Mouse (Mus musculus): ENCODE measurements around the gene Myo15. TPM values are rescaled to one million over a fixed set of nuclear protein-coding genes. Genes with fewer than 3 reads are reported as not detected.
A peak's percentile ranks its signal among the peaks of the same experiment; 100 is the strongest.

Gene Myo15
- polyA plus RNA-seq, 1 experiment from 2014 or later: 0.26 TPM

DNA sequence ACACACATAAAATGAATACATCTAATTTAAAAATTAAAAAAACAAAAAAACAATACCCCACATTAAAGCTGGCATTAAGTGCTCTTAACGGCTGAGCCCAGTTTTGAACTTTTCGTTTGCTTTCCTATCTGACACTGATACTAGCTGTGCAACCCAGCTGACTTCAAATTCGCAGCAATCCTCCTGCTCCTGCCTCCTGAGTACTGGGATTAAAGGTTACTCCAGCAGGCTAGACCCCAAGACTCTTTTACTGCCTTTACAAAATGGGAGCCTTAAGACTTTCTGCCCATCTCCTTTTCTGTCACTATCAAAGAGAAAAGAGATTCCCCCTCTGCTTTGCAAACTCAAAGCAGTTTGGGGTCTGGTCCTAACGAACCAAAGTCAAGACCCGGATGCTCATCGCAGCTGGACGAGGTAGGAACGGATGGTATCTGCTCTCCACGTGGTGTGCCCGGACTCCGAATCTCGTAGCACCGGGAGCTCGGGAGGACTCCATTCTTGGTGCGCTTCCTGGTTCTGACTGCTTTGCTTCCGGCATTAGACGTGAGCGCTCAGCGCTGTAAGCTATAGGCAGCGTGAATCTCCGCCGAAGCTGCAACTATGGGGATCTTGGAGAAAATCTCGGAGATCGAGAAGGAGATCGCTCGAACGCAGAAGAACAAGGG is 14.9 kb upstream of the Myo15 start, which contains the start of gene Drg2:
TSS of gene Drg2 (plus strand) at position 512 of the 665 bp plus-strand sequence.
- peaks cover 24% of the 10 kb centered on the region for H3K4me1 ChIP-seq
- peak within 1 kb of the TSS; percentile 66 for H3K27ac ChIP-seq
- peak within 1 kb of the TSS; percentile 73 for H3K4me3 ChIP-seq
- peak; percentile 89 for ATAC-seq
- peak within 1 kb of the TSS; percentile 79 for H3K9ac ChIP-seq
- WGBS (ENCODE audit: insufficient replicate concordance): 4% methylated on average over 27 of the region's 27 CpGs
- peaks cover 14% of the 10 kb centered on the region; the same call in 1 of the 2 replicates for H3K27me3 ChIP-seq (replicated peaks)
- H3K9me3 ChIP-seq (replicated peaks): no peaks in the 10 kb centered on the region
- H3K36me3 ChIP-seq: peaks cover 35% of the 10 kb centered on the region
- peak within 1 kb of the TSS; percentile 80 for H3K4me2 ChIP-seq

GRCm38 (mm10) chr11:60454745-60455087 is 14.4 kb upstream of the Myo15 start:
- H3K9ac ChIP-seq: peak overlapping the region; percentile 79

DNA sequence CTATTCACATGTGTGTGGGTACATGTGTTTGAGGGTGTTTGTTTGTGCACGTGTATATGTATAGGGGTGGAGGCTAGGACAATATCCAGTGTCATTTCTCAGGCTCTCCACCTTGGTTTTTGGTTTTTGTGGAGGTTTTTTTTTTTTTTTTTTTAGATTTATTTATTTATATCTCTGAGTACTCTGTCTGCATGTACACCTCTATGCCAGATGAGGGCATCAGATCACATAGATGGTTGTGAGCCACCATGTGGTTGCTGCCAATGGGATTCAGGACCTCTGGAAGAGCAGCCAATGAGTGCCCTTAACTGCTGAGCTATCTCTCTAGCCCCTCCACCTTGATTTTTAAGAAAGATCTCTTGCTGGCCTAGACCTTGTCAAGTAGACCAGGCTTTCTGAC is 11.2 kb upstream of the Myo15 start:
- Histone ChIP-seq H3K27ac (no peak overlapping the region), H3K9me3 (replicated peaks) (no peaks in the 10 kb centered on the region), H3K4me1 (peaks cover 24% of the 10 kb centered on the region), H3K4me2 (no peak overlapping the region), H3K27me3 (replicated peaks) (no peaks in the 10 kb centered on the region), H3K9ac (no peak overlapping the region), H3K36me3 (peaks cover 73% of the 10 kb centered on the region), H3K4me3 (no peak overlapping the region)
- ATAC-seq: no peak
- 77% methylated on average over 1 of the region's 1 CpGs for WGBS (ENCODE audit: insufficient replicate concordance)

More at GRCm38 (mm10) chr11:60454745-60455087, 14.4 kb upstream of the Myo15 start:
- peaks cover 24% of the 10 kb centered on the region for H3K4me1 ChIP-seq
- H3K9me3 ChIP-seq (replicated peaks): no peaks in the 10 kb centered on the region
- H3K27ac ChIP-seq: peak overlapping the region; percentile 66
- peak; percentile 55 for ATAC-seq
- under 1% methylated on average over 17 of the region's 17 CpGs for WGBS (ENCODE audit: insufficient replicate concordance)
- peak overlapping the region; percentile 73 for H3K4me3 ChIP-seq
- peaks cover 14% of the 10 kb centered on the region; the same call in 1 of the 2 replicates for H3K27me3 ChIP-seq (replicated peaks)
- peak overlapping the region; percentile 80 for H3K4me2 ChIP-seq
- peaks cover 40% of the 10 kb centered on the region for H3K36me3 ChIP-seq

DNA sequence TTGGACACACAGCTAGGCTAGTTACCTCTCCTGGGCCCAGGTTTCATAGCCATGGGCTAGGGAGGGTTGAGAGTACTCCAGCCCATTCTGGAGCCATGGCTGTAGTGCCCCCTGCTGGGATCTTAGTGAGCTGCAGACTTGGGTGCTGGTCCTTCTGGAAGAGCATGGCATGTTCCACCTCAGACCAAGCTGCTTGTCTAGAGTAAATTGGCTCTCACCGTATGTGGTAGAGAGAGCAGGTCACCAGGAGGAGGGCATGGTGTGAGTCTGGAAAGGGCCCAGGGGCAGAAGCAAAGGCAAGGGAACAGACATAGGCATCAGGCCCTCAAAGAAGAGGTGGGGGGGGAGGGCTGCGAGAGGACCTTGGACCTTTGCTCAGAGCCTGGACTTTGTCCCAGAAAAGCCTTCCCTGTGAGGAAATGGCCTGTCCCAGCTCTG is 3.2 kb upstream of the Myo15 start:
- Histone ChIP-seq H3K4me3 (no peak overlapping the region), H3K27me3 (replicated peaks) (no peaks in the 10 kb centered on the region), H3K4me1 (no peaks in the 10 kb centered on the region), H3K36me3 (peaks cover 85% of the 10 kb centered on the region), H3K4me2 (no peak overlapping the region), H3K9me3 (replicated peaks) (no peaks in the 10 kb centered on the region), H3K9ac (no peak overlapping the region), H3K27ac (no peak overlapping the region)
- ATAC-seq: peak; percentile 47; the same call in 1 of the 2 replicates
- WGBS (ENCODE audit: insufficient replicate concordance): 82% methylated on average over 2 of the region's 2 CpGs

DNA sequence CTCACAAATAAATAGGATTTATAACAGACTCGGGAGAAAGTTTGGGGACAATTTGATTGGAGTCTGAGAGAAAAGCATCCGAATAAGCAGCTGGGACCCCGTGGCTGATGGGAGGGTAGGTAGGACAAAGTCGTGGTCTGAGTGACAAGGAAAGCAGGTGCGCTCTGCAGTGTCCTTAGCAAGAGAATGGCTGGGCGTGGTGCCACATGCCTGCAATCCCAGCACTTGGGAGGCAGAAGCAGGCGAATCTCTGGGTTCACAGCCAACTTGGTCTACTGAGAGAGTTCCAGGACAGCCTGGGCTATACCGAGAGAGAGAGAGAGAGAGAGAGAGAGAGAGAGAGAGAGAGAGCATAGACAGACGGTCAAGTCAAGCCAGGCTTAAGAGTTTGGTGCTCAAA is 1.6 kb downstream of the Myo15 start:
- Histone ChIP-seq H3K9me3 (replicated peaks) (no peaks in the 10 kb centered on the region), H3K4me1 (no peaks in the 10 kb centered on the region), H3K36me3 (peaks cover 37% of the 10 kb centered on the region), H3K4me3 (no peak overlapping the region), H3K27me3 (replicated peaks) (no peaks in the 10 kb centered on the region), H3K9ac (no peak overlapping the region), H3K27ac (no peak overlapping the region), H3K4me2 (no peak overlapping the region)
- 69% methylated on average over 9 of the region's 9 CpGs for WGBS (ENCODE audit: insufficient replicate concordance)
- ATAC-seq: no peak

- peaks cover 10% of the 10 kb centered on the region for H3K4me1 ChIP-seq
- 73% methylated on average over 5 of the region's 5 CpGs for WGBS (ENCODE audit: insufficient replicate concordance)
- H3K36me3 ChIP-seq: no peaks in the 10 kb centered on the region; the same call in 1 of the 2 replicates
- H3K27ac ChIP-seq: no peak overlapping the region
- no peak overlapping the region for H3K4me2 ChIP-seq
- H3K9ac ChIP-seq: no peak overlapping the region
- peaks cover 21% of the 10 kb centered on the region for H3K27me3 ChIP-seq (replicated peaks)
- no peak for ATAC-seq
- no peaks in the 10 kb centered on the region for H3K9me3 ChIP-seq (replicated peaks)
- H3K4me3 ChIP-seq: no peak overlapping the region
Observed at GRCm38 (mm10) chr11:60474534-60474933, 5.4 kb downstream of the Myo15 start.

GRCm38 (mm10) chr11:60475668-60476362 is 6.7 kb downstream of the Myo15 start:
- ATAC-seq: no peak
- WGBS (ENCODE audit: insufficient replicate concordance): 75% methylated on average over 5 of the region's 5 CpGs

GRCm38 (mm10) chr11:60478121-60478520 is 9.0 kb downstream of the Myo15 start:
- Histone ChIP-seq H3K4me2 (peak overlapping the region; percentile 52), H3K9me3 (replicated peaks) (no peaks in the 10 kb centered on the region), H3K4me1 (peaks cover 20% of the 10 kb centered on the region), H3K36me3 (no peaks in the 10 kb centered on the region), H3K27me3 (replicated peaks) (peaks cover 44% of the 10 kb centered on the region), H3K9ac (no peak overlapping the region), H3K4me3 (0 out of 2 replicates have a peak overlapping the region, but pooled peaks have one; percentile 6), H3K27ac (no peak overlapping the region)
- WGBS (ENCODE audit: insufficient replicate concordance): 33% methylated on average over 17 of the region's 17 CpGs
- peak; percentile 44; the same call in 1 of the 2 replicates for ATAC-seq

More at GRCm38 (mm10) chr11:60475668-60476362, 6.7 kb downstream of the Myo15 start:
- H3K4me1 ChIP-seq: peaks cover 20% of the 10 kb centered on the region
- H3K4me2 ChIP-seq: no peak overlapping the region
- H3K36me3 ChIP-seq: no peaks in the 10 kb centered on the region
- no peaks in the 10 kb centered on the region for H3K9me3 ChIP-seq (replicated peaks)
- H3K9ac ChIP-seq: no peak overlapping the region
- H3K4me3 ChIP-seq: no peak overlapping the region
- H3K27ac ChIP-seq: no peak overlapping the region
- H3K27me3 ChIP-seq (replicated peaks): peaks cover 33% of the 10 kb centered on the region

GRCm38 (mm10) chr11:60486267-60486666 is 17.1 kb downstream of the Myo15 start:
- Histone ChIP-seq H3K27me3 (replicated peaks) (peaks cover 22% of the 10 kb centered on the region), H3K4me3 (peak overlapping the region; percentile 4; the same call in 1 of the 2 replicates), H3K36me3 (no peaks in the 10 kb centered on the region), H3K4me2 (peak overlapping the region; percentile 60), H3K9ac (peak overlapping the region; percentile 51), H3K27ac (peak overlapping the region; percentile 81), H3K9me3 (replicated peaks) (no peaks in the 10 kb centered on the region), H3K4me1 (peaks cover 41% of the 10 kb centered on the region)
- peak; percentile 99 for ATAC-seq
- 9% methylated on average over 3 of the region's 3 CpGs for WGBS (ENCODE audit: insufficient replicate concordance)

DNA sequence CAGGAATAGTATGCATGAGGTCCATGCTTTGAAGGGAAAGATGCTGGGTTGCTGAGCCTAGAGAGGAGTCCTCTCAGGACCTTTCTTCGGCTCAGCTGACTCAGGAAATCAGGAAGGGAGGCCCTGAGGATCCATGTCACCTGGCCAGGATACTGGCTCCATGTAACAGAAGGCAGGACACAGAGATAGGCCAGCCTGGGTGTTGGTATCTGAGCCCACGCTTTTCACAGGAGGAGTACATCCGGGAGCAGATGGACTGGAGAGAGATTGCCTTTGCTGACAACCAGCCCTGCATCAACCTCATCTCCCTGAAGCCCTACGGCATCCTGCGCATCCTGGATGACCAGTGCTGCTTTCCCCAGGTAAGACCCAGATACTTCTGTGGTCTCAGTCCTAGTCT is 23.6 kb downstream of the Myo15 start:
- Histone ChIP-seq H3K27ac (no peak overlapping the region), H3K9me3 (replicated peaks) (no peaks in the 10 kb centered on the region), H3K27me3 (replicated peaks) (peaks cover 49% of the 10 kb centered on the region), H3K36me3 (no peaks in the 10 kb centered on the region), H3K9ac (no peak overlapping the region), H3K4me3 (no peak overlapping the region), H3K4me2 (no peak overlapping the region), H3K4me1 (peaks cover 10% of the 10 kb centered on the region)
- no peak for ATAC-seq
- 70% methylated on average over 5 of the region's 5 CpGs for WGBS (ENCODE audit: insufficient replicate concordance)

DNA sequence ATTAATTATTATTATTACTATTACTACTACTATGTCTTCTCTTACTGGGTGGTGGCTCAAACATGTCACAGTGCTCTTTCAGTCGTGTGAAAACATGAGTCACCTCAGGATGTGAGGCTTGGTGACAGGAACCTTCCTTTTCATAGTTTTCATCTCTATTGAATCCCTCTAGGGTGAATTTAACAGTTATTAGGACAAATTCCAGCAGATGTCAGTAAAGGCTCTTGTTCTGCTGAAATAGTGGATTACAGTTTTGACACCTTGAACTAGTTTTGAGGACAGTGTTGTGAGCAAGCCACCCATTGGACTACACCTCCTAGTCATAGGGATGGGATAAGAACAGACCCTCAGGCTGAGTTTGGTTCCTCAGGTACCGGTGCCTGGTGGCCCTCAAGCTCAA is 26.6 kb downstream of the Myo15 start:
- no peak overlapping the region for H3K9ac ChIP-seq
- no peak overlapping the region for H3K4me3 ChIP-seq
- peaks cover 64% of the 10 kb centered on the region for H3K27me3 ChIP-seq (replicated peaks)
- no peaks in the 10 kb centered on the region for H3K36me3 ChIP-seq
- no peak for ATAC-seq
- H3K9me3 ChIP-seq (replicated peaks): no peaks in the 10 kb centered on the region
- no peaks in the 10 kb centered on the region for H3K4me1 ChIP-seq
- no peak overlapping the region for H3K4me2 ChIP-seq
- WGBS (ENCODE audit: insufficient replicate concordance): 50% methylated on average over 2 of the region's 2 CpGs
- H3K27ac ChIP-seq: no peak overlapping the region

GRCm38 (mm10) chr11:60507281-60507680 is 38.1 kb downstream of the Myo15 start:
- Histone ChIP-seq H3K27ac (peak overlapping the region; percentile 10; the same call in 1 of the 2 replicates), H3K4me1 (peaks cover 55% of the 10 kb centered on the region), H3K9ac (no peak overlapping the region), H3K27me3 (replicated peaks) (peaks cover 65% of the 10 kb centered on the region), H3K36me3 (no peaks in the 10 kb centered on the region), H3K4me3 (no peak overlapping the region), H3K9me3 (replicated peaks) (no peaks in the 10 kb centered on the region), H3K4me2 (no peak overlapping the region)
- 79% methylated on average over 13 of the region's 13 CpGs for WGBS (ENCODE audit: insufficient replicate concordance)
- ATAC-seq: no peak
